Mouse (Mus musculus) neutrophil, adult 5-6 weeks (primary cell): ENCODE data around the gene Sh3bgrl2. TPM values are rescaled to one million over a fixed set of nuclear protein-coding genes. Genes with fewer than 3 reads are reported as not detected.

Source experiments
- ATAC-seq: fragments of 151-379, 151-347 bp; 2 replicates; pipeline ENCODE4 v1.8.0; 2017; ENCODE audit warnings: mild to moderate bottlenecking, moderate TSS enrichment; ENCODE audit not compliant: insufficient number of reproducible peaks, poor library complexity, low FRiP score, severe bottlenecking; ENCODE audit errors: extremely low read depth
- total RNA-seq: library from RNA; stranded (forward); fragments of 200-1000 nt; gene quantifications from 2 replicates; pipeline ENCODE4 v1.2.3, GENCODE M21; 2017

Sh3bgrl2 gene
- total RNA-seq, 1 experiment from 2014 or later: 4.7 TPM

DNA sequence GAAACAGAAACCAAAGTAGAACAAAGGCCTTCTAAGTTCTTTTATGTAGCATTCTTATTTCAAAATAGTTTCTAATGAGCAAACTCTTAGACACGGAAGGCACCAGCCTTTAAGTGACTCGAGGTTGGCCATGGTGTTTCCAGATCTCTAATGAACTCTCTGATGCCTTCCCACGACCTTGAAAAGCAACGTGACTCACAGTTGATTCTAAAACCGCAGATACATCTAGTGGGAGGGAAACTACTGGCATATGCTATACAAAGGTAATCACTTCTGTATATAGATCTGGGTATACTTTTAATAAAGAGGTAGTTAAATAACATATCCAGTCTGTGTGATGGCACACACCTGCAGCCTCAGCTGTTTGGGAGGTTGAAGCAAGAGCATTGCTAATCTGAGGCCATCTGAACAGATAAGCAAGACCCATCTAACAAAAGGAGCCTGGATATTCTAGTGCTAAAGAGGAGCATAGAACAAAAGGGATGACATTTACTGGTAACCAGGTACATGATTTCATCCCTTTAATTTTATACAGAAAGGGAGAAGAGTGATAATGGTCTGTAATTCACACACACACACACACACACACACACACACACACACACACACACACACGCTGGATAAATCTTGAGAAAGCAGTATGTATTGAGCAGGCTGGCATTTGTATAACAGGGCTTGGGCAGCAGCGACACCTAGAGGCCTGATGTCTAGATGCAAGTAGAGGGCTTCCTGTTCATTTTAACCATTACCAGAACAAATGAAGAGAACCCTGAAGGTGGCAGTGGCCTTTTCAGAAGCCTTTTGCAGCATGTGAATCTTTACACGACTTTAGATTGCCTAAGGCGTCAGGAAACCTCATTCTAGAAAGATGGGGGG lies 61.5 kb downstream of the Sh3bgrl2 start:
- ATAC-seq: peak; percentile 72; the same call in 1 of the 2 replicates

DNA sequence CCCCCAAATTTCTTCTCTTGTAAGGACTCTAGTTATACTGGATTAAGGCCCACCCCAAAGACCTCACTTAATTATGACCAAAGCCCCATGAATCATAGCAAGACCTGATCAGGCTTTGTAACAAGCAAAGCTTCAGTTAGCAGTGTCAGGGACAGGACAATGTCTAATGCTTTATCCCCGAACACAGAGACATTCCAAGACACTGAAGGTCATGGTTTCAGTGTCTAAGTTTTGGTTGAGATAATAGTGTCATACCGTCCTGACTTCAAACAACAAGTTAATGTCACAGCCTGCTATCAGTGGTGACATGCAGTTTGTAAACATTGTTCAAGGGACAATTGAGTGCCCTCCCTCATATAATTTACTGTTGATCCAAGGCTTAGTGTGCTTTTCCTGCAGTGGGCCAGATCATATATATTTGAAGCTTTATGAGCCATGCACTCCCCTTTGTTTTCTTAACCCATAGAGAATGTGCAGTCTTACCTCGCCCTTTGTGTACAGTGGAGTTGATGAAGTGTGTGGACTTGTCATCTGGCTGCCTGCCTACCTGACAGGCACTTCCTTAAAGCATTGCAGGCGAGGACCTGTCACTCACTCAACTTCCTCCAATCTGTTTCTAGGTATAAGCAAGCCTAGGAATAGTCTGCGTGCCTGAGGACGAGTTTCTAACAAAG lies 67.9 kb downstream of the Sh3bgrl2 start:
- ATAC-seq: no peak

DNA sequence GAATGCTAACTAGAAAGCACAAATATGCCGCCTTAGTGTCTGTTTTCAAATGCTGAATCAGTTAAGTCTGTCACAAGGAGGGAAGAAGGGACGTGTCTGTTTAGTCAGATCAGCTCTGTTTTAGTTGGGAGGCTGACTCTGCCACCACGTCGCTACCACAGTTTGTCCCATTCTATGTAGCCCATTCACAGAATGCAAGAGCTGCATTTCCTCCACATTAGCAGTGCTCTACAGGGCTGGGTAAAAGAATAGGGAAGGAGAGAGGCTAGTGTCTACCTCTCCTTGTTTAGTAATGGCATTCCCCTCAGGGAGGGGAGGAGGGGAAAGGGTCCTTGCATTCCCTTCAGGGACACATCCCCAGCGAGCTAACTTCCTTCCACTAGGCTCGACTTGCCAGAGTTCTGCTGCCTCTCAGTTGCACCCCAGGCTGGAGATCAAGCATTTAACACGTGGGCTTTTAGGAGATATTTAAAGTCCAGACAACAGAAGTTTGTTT lies 68.5 kb downstream of the Sh3bgrl2 start:
- no peak for ATAC-seq

DNA sequence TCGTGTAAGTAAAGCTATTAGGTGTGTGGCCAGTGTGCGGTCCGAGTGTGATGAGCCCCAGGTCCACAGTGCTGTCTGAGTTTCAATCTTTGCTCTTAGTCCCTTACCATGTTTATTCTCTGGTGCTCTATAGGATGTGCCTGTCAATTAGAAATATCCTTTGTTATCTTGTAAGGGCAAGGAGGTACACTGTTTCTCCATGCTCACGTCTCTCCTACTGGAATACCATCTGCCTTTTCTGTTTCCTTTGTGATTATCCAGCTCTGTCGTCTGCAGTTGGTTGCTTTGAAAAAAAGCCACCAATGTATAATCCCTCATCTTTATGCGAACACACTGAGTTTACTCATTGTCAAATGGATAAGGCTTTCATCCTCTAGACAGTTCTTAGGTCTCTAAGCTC lies 75.3 kb downstream of the Sh3bgrl2 start:
- no peak for ATAC-seq

DNA sequence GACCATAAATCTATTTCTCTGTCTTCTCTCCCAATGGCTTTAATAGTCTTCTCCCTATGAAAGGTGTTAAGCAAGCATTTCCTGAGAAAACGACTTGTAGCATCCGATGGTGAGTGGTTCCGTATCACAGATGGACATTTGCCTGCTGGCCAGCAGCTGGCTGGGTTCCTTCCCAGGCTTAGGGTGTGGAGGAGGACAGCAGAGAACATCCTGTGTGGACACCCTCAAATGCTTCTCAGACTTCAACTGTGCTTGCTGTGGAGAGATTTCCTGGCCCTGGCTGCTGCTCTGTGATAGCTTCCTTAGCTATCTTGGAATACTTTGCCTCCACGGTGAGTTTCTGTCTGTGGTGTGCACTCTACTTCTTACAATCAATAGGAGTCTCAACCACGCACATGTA lies 76.1 kb downstream of the Sh3bgrl2 start:
- no peak for ATAC-seq

DNA sequence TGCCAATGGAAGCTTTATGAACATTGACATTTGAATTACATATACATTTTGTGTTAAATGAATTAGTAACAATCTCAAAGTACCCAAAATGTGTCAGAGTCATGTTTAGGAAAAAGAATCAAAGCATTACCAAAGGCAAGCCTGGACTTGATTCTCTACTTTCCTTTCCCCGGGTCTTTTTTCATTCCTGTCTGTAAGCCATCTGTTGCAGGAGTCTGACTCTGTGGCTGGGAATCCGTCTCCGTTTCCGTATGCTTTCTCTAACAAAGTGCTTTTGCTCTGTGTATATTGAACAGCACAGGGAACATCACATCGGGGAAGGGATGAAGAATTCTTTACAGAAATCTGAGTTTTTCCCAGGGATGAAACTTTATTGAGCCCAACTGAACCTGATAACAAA lies 77.0 kb downstream of the Sh3bgrl2 start:
- no peak for ATAC-seq

DNA sequence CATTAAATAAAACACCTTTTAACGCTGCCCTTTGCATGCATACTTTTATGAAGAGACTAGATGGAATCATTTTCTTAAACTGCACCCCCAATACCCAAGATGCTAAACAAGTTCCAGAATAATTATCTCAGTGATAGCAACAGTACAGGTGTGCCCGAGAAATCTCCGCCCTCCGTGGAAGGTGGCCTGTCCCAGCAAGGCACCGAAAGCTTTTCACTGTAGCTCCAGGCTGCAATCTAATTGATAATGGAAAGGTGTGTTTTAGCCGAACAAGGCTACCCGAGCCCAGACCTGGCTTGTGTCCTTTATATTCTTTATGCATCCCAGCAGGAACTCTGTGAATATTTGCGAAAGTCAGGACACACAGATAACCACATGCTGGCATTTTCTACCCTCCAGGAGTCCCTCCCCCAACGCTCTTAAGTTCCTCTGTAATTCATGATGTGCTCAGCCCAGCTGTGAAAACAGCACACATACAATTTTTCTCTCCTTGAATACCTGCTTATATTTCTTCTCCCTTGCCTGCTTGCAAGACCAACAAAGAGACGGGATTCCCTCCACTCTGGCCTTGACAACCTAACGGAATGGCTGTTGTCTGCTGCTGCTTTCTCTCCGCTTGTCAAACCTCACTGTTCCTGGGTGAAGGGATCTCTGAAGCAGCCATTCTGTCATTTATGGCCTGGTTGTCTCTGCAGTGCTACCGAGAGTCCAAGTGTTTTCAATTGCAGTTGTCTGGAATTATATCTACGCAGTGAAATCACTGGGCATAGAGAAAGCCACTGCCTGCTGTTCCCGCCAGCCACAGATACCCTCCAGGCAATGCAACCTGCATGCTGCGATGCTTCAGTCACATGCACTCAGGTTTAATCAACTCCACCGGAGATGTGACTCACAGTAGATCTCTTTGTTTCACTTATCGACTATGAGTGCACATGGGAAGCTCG lies 80.8 kb downstream of the Sh3bgrl2 start:
- ATAC-seq: no peak

DNA sequence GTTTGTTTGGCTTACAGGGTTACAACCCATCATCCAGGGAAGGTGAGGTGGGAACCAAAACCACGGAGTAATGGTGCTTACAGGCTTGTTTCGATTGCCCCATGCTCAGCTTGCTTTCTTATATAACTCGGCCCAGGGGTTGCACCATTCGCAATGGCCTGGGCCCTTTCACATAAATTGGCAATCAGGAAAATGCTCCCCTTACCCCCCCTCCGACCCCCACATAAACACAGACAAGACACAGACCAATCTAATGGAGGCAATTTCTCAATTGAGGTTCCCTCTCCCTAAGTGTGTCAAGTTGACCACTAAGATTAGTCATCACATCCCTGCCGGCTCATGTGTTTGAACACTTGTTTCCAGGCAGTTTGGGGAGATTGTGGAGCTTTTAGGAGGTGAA lies 82.2 kb downstream of the Sh3bgrl2 start:
- no peak for ATAC-seq

DNA sequence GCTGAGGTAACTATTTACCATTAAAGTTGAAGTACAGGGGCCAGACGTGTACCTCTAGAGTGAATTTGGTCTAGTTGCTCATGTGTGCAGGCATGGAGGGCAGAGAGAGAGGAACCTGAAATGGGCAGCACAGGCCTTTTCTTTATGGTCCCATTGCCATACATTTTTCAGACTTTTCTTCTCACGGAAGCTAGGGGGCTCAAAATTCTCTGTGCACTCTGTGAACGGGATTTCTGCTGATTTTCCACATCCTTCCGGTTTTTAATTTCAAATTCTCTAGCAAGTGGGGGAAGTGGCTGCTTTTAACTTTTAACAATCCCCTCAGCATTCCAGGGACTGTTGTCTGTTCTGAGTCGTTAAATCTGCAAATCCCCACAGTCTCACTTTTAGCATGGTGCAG lies 83.8 kb downstream of the Sh3bgrl2 start:
- no peak for ATAC-seq

DNA sequence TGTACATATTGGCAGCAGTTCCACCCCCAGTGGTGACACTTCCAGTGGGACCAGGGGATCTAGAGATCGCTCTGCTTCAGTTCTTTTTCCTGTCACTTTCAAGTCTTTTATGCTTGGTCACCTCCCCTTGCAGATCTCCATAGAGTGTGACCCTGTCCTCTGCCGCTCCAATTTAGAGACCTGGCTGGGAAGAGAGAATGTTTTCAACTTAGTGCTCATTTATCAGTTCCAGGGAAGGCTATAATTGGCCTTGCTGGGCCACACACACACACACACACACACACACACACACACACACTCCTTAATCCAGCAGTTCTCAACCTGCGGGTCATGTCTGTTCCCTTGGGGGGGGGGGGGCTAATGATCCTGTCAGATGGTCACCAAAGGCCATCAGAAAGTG lies 86.6 kb downstream of the Sh3bgrl2 start:
- ATAC-seq: no peak

DNA sequence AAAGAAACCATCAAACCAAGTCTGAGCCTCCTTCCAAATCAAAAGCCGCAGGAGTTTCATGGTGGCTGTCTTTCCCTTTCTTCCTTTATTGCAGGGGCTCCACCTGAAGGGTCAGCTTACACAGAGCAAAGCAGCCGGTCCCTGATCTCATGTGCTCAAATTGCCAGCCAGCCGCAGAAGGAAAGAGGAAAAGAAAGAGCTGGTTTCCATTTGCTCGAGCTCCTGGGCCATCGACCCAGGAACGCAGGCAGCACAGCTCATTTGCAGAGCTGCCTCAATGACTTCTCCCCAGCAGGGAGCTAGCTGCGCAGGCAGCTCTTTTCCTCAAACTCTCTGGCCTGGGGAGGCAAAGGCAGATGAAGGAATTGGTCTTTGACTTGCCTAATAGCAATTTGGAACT lies 87.9 kb downstream of the Sh3bgrl2 start:
- ATAC-seq: no peak

DNA sequence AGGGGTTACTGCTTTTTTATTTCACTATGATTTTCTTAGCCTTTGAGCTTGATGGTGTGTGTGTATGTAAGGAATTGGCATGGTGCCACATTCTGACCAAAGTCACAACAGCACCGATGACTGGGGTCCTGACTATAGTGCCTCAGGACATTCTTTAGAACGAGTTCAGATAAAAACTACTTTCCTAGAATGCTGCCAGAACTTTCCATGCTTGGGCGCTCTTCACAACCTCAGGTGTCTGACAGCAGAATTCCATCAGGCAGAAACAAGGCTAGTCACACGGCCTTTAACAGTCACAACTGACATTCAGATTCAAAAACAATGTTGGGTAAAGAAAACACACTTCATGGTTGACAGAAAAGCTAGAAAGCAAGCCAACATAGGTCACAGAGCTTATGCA lies 95.0 kb downstream of the Sh3bgrl2 start:
- ATAC-seq: no peak

DNA sequence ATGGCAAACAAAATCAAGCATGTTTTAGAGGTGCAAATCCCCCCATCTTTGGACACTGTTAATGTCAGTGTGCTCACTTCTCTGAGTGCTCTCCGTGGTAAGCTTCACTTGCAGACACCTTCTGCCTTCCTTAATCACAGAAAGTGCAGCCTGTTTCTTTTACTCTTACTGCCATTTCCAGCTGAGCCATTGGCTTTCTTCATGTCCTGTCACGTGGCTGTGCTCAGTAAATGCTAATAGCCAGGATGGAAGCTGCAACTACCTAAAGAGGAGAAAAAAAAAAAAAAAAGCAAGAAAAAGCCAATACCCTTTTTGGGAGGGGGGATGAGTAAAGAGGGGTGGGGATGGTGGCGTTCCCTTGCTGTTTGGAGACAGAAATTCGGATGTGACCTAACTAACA lies 95.7 kb downstream of the Sh3bgrl2 start:
- no peak for ATAC-seq

DNA sequence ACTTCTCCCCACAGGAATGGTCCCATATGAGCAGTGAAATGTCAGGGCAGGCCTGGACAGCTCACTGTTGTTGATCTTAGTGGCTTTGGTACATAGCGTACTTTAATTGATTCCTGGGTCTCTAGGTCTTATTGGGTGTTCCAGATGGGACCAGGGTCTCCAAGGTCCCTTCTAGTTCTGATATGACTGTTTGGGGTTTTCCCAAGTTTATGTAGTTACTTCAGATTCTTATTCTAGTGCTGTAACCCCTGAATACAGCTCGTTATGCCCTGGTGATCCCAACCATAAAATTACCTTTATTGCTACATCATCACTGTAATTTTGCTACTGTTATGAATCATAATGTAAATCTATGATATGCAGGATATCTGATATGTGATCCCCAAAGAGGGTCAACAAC lies 98.1 kb downstream of the Sh3bgrl2 start:
- no peak for ATAC-seq

DNA sequence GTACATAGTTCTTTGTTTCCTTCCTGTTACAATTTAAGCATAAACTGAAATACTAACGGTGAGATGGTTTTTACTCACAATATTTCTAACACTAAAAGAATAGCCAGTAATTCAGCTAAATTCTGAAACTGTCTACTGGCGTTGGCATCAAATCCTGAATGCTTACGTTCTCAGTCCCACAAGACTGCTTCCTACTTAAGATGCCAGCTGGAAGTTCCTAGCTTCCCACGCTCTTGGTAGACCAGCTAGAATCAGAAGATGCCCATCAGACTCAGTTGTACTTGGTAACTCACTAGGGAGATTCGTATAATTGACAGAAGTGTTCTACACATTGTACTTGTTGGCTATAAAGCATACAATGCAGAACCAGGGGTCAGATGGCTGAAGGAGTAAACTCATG lies 98.6 kb downstream of the Sh3bgrl2 start:
- ATAC-seq: no peak

DNA sequence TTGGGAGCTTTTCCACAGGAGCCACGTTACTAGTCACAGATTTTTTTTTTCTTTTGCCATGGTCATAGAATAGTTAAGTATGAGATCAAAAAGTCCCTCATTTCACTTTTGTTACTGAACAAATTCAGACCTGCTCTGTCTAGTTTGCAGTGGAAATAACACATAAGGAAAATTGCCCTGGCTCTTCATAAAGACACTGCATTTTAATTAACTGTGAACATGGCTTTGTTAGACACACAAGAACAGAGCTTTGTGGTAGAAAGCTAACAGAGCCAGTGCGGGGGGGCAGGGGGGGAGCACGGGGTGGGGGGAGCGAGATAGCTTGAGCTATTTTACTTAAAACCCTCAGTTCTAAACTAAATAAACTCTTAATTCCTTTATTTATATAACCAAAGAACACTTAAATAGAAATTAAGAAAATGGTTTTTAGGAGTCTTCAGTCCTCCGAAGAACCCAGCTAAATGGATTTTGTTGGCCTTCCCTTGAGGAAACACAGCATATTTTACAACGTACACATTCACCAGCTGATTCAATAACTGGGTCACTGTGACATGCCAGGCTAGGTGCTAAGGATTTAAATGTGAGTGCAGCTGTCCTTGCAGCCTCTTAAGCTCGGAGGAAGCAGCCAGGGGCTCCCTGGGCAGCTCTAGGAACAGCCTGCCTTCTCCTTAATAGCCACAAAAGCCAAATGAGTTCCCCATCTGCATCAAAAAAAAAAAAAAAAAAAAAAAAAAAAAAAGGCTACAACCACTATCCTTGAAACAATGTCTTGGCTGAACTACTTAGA lies 100.0 kb downstream of the Sh3bgrl2 start:
- no peak for ATAC-seq

DNA sequence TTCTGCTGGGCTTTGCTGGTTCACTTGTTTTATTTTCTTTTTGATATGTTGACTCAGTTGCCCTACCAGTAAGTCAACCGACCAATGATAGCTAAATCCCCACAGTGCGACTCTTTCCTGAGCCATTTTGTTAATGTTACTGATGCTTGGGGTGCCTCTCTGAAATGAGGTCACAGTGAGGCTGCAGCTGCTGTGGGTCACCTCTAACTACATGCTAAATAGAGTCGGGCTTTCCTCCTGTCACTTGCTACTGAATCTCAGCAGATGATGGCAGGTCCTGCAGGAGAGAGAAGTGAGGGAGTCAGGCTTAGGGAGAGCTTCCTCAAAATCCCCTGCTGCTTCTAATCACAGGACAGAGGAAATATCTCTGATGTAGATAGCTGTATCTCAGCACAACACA lies 100.6 kb downstream of the Sh3bgrl2 start:
- no peak for ATAC-seq

DNA sequence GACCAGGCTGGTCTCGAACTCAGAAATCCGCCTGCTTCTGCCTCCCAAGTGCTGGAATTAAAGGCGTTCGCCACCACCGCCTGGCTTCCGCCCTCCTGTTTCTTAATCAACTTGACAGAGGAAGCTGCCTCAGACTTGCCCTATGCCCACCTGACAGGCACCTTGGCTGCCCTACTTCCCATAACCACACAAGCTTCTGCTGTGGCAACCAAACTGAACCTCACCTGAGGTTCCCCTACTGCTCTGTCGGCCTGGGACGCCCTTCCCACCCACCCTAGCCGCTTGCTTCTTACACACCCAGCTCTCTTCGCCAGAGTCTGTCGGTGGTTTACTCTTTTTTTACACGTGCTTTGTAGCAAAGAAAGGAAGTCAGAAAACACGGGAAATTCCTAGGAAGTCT lies 103.9 kb downstream of the Sh3bgrl2 start:
- no peak for ATAC-seq
